Mouse (Mus musculus) CH12.LX (cell line): ENCODE data around the gene Dlg2. TPM values are rescaled to one million over a fixed set of nuclear protein-coding genes. Genes with fewer than 3 reads are reported as not detected.

Source experiments
- DNase-seq: peaks from one replicate; pipeline ENCODE4 v3.0.0-alpha.2; 2013; ENCODE audit errors: extremely low read depth
- H3K27ac ChIP-seq: 2 replicates; pipeline ENCODE4 v1.5.1; 2012; ENCODE audit warnings: low read depth, mild to moderate bottlenecking, control low read depth, moderate library complexity; ENCODE audit not compliant: insufficient read depth
- H3K27me3 ChIP-seq: replicated peaks from 2 replicates; pipeline ENCODE3; 2012; ENCODE audit warnings: inconsistent platforms
- H3K36me3 ChIP-seq, 2 experiments: replicated peaks in 1 of 2; 2 replicates each; pipeline versions ENCODE3 to v1.6.1; 2012; ENCODE audit warnings: inconsistent platforms in 1 of 2, low read length in 1 of 2, mild to moderate bottlenecking in 1 of 2, mixed read lengths in 1 of 2, moderate library complexity in 1 of 2; ENCODE audit not compliant: control insufficient read depth in 1 of 2, insufficient read depth in 1 of 2
- H3K4me1 ChIP-seq, 2 experiments: 2 replicates each; pipeline ENCODE4 v1.6.1; 2012; ENCODE audit warnings: inconsistent platforms in 1 of 2, moderate library complexity in 1 of 2; ENCODE audit not compliant: insufficient read depth in 2 of 2, control insufficient read depth in 1 of 2
- H3K4me2 ChIP-seq: 2 replicates; pipeline ENCODE4 v1.6.1; 2012; ENCODE audit warnings: low read depth, mild to moderate bottlenecking, control low read depth; ENCODE audit not compliant: poor library complexity, insufficient read depth, severe bottlenecking
- H3K4me3 ChIP-seq, 3 experiments: fragments of 150-350 bp in 1 of 3; sonication (generic) in 1 of 3; replicated peaks in 1 of 3; 2 replicates each; pipeline versions ENCODE3 to v1.5.1; 2011 to 2012; ENCODE audit warnings: low read depth in 2 of 3, low read length in 2 of 3, mild to moderate bottlenecking in 2 of 3, moderate library complexity in 2 of 3, control low read depth in 1 of 3, improper control_type of control experiment in 1 of 3, inconsistent platforms in 1 of 3, mixed read lengths in 1 of 3; ENCODE audit not compliant: poor library complexity in 1 of 3
- H3K79me2 ChIP-seq: replicated peaks from 2 replicates; pipeline ENCODE4 v1.6.1; 2012; ENCODE audit warnings: mild to moderate bottlenecking, moderate library complexity; ENCODE audit not compliant: control insufficient read depth, poor library complexity, insufficient read depth, severe bottlenecking; ENCODE audit errors: extremely low read depth
- H3K9ac ChIP-seq: 2 replicates; pipeline ENCODE4 v1.6.1; 2012; ENCODE audit warnings: low read depth, mild to moderate bottlenecking, control low read depth, moderate library complexity; ENCODE audit not compliant: insufficient read depth
- H3K9me3 ChIP-seq: replicated peaks from 2 replicates; pipeline ENCODE3; 2012; ENCODE audit warnings: low read length, inconsistent platforms, mixed read lengths
- CHD1 ChIP-seq: IDR thresholded peaks from 2 replicates; pipeline ENCODE4 v1.6.1; 2012; ENCODE audit warnings: low read depth, low read length, improper control_type of control experiment, inconsistent platforms
- ETS1 ChIP-seq: conservative IDR thresholded peaks from 2 replicates; pipeline ENCODE4 v1.6.1; 2012; ENCODE audit warnings: low read depth, mild to moderate bottlenecking, inconsistent platforms, low read length, improper control_type of control experiment, moderate library complexity
- GABPA ChIP-seq: IDR thresholded peaks from 2 replicates; pipeline ENCODE4 v1.6.1; 2012; ENCODE audit warnings: low read depth, low read length, improper control_type of control experiment, inconsistent platforms; ENCODE audit not compliant: insufficient replicate concordance
- IRF4 ChIP-seq: IDR thresholded peaks from 2 replicates; pipeline ENCODE4 v1.6.1; 2014; ENCODE audit warnings: low read depth, mild to moderate bottlenecking, inconsistent platforms, low read length, improper control_type of control experiment
- KAT2A ChIP-seq: IDR thresholded peaks from 2 replicates; pipeline ENCODE4 v1.6.1; 2012; ENCODE audit warnings: low read length, improper control_type of control experiment, inconsistent platforms; ENCODE audit not compliant: insufficient replicate concordance
- MXI1 ChIP-seq: IDR thresholded peaks from 2 replicates; pipeline ENCODE4 v1.6.1; 2011; ENCODE audit warnings: mild to moderate bottlenecking, low read depth, low read length, improper control_type of control experiment
- RCOR1 ChIP-seq: conservative IDR thresholded peaks from 2 replicates; pipeline ENCODE4 v1.6.1; 2012; ENCODE audit warnings: low read depth, mild to moderate bottlenecking, inconsistent platforms, low read length, improper control_type of control experiment
- SMC3 ChIP-seq: IDR thresholded peaks from 2 replicates; pipeline ENCODE4 v1.6.1; 2011; ENCODE audit warnings: low read depth, low read length, improper control_type of control experiment
- TCF12 ChIP-seq: IDR thresholded peaks from 2 replicates; pipeline ENCODE4 v1.6.1; 2014; ENCODE audit warnings: low read depth, mild to moderate bottlenecking, inconsistent platforms, low read length, improper control_type of control experiment
- UBTF ChIP-seq: IDR thresholded peaks from 2 replicates; pipeline ENCODE4 v1.6.1; 2012; ENCODE audit warnings: low read depth, mild to moderate bottlenecking, inconsistent platforms, low read length, improper control_type of control experiment, moderate library complexity
- USF2 ChIP-seq: conservative IDR thresholded peaks from 2 replicates; pipeline ENCODE4 v1.6.1; 2011; ENCODE audit warnings: low read depth, low read length, improper control_type of control experiment
- ZC3H11A ChIP-seq: IDR thresholded peaks from 2 replicates; pipeline ENCODE4 v1.6.1; 2012; ENCODE audit warnings: low read depth, mild to moderate bottlenecking, inconsistent platforms, low read length, improper control_type of control experiment
- ZNF384 ChIP-seq: IDR thresholded peaks from 2 replicates; pipeline ENCODE4 v1.6.1; 2012; ENCODE audit warnings: low read depth, low read length, improper control_type of control experiment, inconsistent platforms
- dilution Hi-C: fragments of 300-500 bp; cut with MboI; formaldehyde crosslinking; loops from 2 replicates; pipeline ENCODE4 v1.14.3; 2020; ENCODE audit warnings: low sequenced_read_pairs; ENCODE audit not compliant: extremely low pct_unique_long_range_greater_than_20kb, extremely low pct_ligation_motif_present
- in situ Hi-C: fragments of 300-500 bp; cut with MboI; formaldehyde crosslinking; loops from 3 replicates; pipeline ENCODE4 v1.14.3; 2019; ENCODE audit warnings: low sequenced_read_pairs, low pct_ligation_motif_present, low pct_unique_long_range_greater_than_20kb, mixed read lengths
- polyA plus RNA-seq: library from polyadenylated mRNA; unstranded; fragments of >175 nt; gene quantifications from 2 replicates; pipeline ENCODE4 v1.2.1, GENCODE M21; 2012; ENCODE audit warnings: low read depth; ENCODE audit not compliant: insufficient read length
- total RNA-seq, 2 experiments: library from RNA; depleted of rRNA; stranded (reverse); fragments of 300-350 nt in 1 of 2; fragments of >200 nt in 1 of 2; gene quantifications; 2 replicates each; pipeline ENCODE4 v1.2.3; 2012 to 2014

The Dlg2 gene
- total and polyA plus RNA-seq, 3 experiments, result 0.36 TPM; not detected in 2

GRCm38 (mm10) chr7:90651128-90651527 lies 174.7 kb downstream of the Dlg2 start:
- no peak overlapping the region for H3K9ac ChIP-seq
- TF ChIP-seq USF2 (no peak), MXI1 (no peak)
- no peaks in the 10 kb centered on the region for H3K4me1 ChIP-seq
- H3K27me3 ChIP-seq, result no peaks in the 10 kb centered on the region
- dilution Hi-C loops, result no loop called here
- H3K4me3 ChIP-seq, result no peak overlapping the region
- H3K27ac ChIP-seq, result no peak overlapping the region
- H3K4me2 ChIP-seq, result no peak overlapping the region
- no peaks in the 10 kb centered on the region for H3K36me3 ChIP-seq
- in situ Hi-C loops, result no loop called here
- H3K79me2 ChIP-seq, result no peaks in the 10 kb centered on the region
- no peak for DNase-seq
- no peaks in the 10 kb centered on the region for H3K9me3 ChIP-seq

DNA sequence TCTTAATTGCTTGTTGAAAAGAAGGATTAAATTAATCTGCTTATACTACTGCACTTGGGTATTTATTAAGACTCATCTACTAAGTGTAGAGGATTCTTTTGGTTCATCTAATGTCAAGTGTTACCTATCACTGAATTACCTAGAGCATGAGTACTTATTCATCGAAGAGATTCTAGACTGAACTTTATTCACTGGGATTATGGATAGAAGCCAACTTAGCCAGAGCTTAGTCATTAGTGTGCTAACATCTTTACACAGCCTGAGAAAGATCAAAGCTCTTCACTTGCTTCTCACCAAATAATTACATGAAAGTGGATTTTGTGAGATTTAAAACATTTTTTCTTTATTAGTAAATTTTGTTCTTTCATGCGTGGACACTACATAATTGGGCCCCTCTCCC lies 175.1 kb downstream of the Dlg2 start:
- no peaks in the 10 kb centered on the region for H3K27me3 ChIP-seq
- H3K4me1 ChIP-seq, result no peaks in the 10 kb centered on the region
- H3K4me3 ChIP-seq, result no peak overlapping the region
- H3K9me3 ChIP-seq, result no peaks in the 10 kb centered on the region
- in situ Hi-C loops, result no loop called here
- no peaks in the 10 kb centered on the region for H3K36me3 ChIP-seq
- no peak overlapping the region for H3K9ac ChIP-seq
- no peak overlapping the region for H3K27ac ChIP-seq
- H3K79me2 ChIP-seq, result no peaks in the 10 kb centered on the region
- dilution Hi-C loops, result no loop called here
- TF ChIP-seq RCOR1 (no peak), GABPA (no peak), ETS1 (no peak), IRF4 (no peak), USF2 (no peak), UBTF (no peak), SMC3 (no peak), TCF12 (no peak)
- no peak for DNase-seq
- no peak overlapping the region for H3K4me2 ChIP-seq

GRCm38 (mm10) chr7:90658593-90658992 lies 182.1 kb downstream of the Dlg2 start:
- Histone ChIP-seq H3K4me1 (no peaks in the 10 kb centered on the region), H3K9me3 (no peaks in the 10 kb centered on the region), H3K79me2 (no peaks in the 10 kb centered on the region)
- DNase-seq, result no peak
- in situ Hi-C loops, result no loop called here
- TF ChIP-seq ZNF384 (no peak), KAT2A (no peak), ZC3H11A (no peak), MXI1 (no peak), CHD1 (no peak)
- TF ChIP-seq, all 38 proteins: peak for 0
- Histone ChIP-seq H3K4me3 (no peak overlapping the region), H3K27ac (no peak overlapping the region), H3K36me3 (no peaks in the 10 kb centered on the region), H3K27me3 (no peaks in the 10 kb centered on the region), H3K9ac (no peak overlapping the region), H3K4me2 (no peak overlapping the region)
- dilution Hi-C loops, result no loop called here
